Mouse (Mus musculus) heart, embryonic 11.5 days (tissue): Measurements from ENCODE around the gene Siae. TPM values are rescaled to one million over a fixed set of nuclear protein-coding genes. Genes with fewer than 3 reads are reported as not detected.

Experiments
- ATAC-seq: fragments of 200-750 bp; cut with Nextera tagmentation; replicated peaks from 2 replicates; pipeline ENCODE4 v1.8.0; 2017; ENCODE audit warnings: moderate library complexity; ENCODE audit not compliant: insufficient number of reproducible peaks, low FRiP score, low TSS enrichment
- H3K27ac ChIP-seq: fragments of 300-500 bp; sonication (generic); 2 replicates; pipeline ENCODE4 v1.5.1; 2014; ENCODE audit warnings: mild to moderate bottlenecking, low read depth, low read length
- H3K27me3 ChIP-seq: fragments of 300-500 bp; sonication (generic); 2 replicates; pipeline ENCODE4 v1.6.1; 2014; ENCODE audit warnings: mild to moderate bottlenecking, low read length, mixed read lengths; ENCODE audit not compliant: control insufficient read depth, insufficient read depth
- H3K36me3 ChIP-seq: fragments of 300-500 bp; sonication (generic); 2 replicates; pipeline ENCODE4 v1.6.1; 2014; ENCODE audit warnings: mild to moderate bottlenecking, low read length, moderate library complexity, mixed read lengths; ENCODE audit not compliant: control insufficient read depth, insufficient read depth
- H3K4me1 ChIP-seq: fragments of 300-500 bp; sonication (generic); 2 replicates; pipeline ENCODE4 v1.6.1; 2014; ENCODE audit warnings: low read length; ENCODE audit not compliant: control insufficient read depth, insufficient read depth
- H3K4me2 ChIP-seq: fragments of 300-500 bp; sonication (generic); 2 replicates; pipeline ENCODE4 v1.6.1; 2014; ENCODE audit warnings: mild to moderate bottlenecking, moderate library complexity
- H3K4me3 ChIP-seq: fragments of 300-500 bp; sonication (generic); 2 replicates; pipeline ENCODE4 v1.5.1; 2014; ENCODE audit warnings: low read depth, low read length
- H3K9ac ChIP-seq: fragments of 300-500 bp; sonication (generic); 2 replicates; pipeline ENCODE4 v1.6.1; 2014; ENCODE audit warnings: mild to moderate bottlenecking, low read depth, low read length, moderate library complexity
- H3K9me3 ChIP-seq: fragments of 300-500 bp; sonication (generic); replicated peaks from 2 replicates; pipeline ENCODE4 v1.6.1; 2016; ENCODE audit warnings: low read length; ENCODE audit not compliant: control insufficient read depth
- WGBS: fragments of 180-500 bp; shearing (Covaris S2); extraction: QIAGEN DNeasy Blood & Tissue Kit; methylation state at CpG from one replicate; pipeline ENCODE4 v1.1.7; 2014; ENCODE audit not compliant: insufficient replicate concordance; 5-methylcytosine and 5-hydroxymethylcytosine counted together
- polyA plus RNA-seq: library from polyadenylated mRNA; unstranded; fragments of >200 nt; fragmentation: Nextera tagmentation; extraction: Ambion mirVana; gene quantifications from 2 replicates; pipeline ENCODE4 v1.2.1, GENCODE M21; 2014

Siae gene
- polyA plus RNA-seq, 1 experiment from 2014 or later, result 7.8 TPM

DNA sequence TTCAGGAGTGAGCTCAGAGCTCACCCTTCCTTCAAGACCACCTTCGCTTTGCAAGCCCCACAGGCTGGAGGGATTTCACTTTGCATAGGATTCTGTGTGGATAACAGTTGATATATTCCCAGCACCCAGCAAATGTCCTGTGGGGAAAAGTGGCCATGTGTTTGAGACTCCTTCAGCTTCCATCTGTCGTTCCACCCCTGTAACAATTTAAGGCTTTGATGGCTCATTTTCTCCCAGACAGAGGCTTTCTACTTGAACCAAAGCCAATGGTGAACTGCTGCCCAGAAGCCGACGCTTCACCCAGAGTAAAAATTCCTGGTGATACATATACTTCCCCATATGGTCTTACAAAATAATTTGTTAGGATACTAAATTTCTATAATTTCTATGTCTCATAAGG lies 119.8 kb downstream of the Siae start:
- H3K4me3 ChIP-seq, result no peak overlapping the region
- H3K27me3 ChIP-seq, result no peaks in the 10 kb centered on the region
- 84% methylated on average over 4 of the region's 4 CpGs for WGBS
- no peak overlapping the region for H3K27ac ChIP-seq
- no peaks in the 10 kb centered on the region for H3K36me3 ChIP-seq
- H3K9ac ChIP-seq, result no peak overlapping the region
- H3K9me3 ChIP-seq, result no peaks in the 10 kb centered on the region
- no peak overlapping the region for H3K4me2 ChIP-seq
- no peak for ATAC-seq
- no peaks in the 10 kb centered on the region for H3K4me1 ChIP-seq

DNA sequence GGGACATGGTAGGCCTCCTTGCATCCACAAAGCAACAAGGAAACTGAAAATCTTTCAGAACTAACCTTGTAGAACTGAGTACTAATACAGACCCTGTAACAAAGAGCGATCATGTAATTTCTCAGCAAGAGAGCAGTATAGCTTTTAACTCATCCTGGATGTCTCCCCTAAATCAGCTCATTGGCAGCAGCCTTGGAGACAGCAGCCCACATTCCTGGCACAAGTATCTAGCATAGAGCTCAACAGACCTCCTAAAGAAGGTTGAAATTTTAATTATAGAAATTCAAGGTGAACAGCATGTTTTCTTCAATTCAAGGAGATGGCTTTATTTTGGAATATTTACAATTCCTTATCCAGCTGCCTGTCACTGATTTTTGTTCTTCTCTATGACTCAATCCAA lies 125.6 kb downstream of the Siae start:
- Histone ChIP-seq H3K27ac (no peak overlapping the region), H3K9ac (no peak overlapping the region), H3K4me2 (no peak overlapping the region), H3K36me3 (no peaks in the 10 kb centered on the region), H3K4me1 (no peaks in the 10 kb centered on the region), H3K4me3 (no peak overlapping the region), H3K9me3 (no peaks in the 10 kb centered on the region), H3K27me3 (no peaks in the 10 kb centered on the region)
- WGBS, result 86% methylated on average over 1 of the region's 1 CpGs
- ATAC-seq, result no peak

DNA sequence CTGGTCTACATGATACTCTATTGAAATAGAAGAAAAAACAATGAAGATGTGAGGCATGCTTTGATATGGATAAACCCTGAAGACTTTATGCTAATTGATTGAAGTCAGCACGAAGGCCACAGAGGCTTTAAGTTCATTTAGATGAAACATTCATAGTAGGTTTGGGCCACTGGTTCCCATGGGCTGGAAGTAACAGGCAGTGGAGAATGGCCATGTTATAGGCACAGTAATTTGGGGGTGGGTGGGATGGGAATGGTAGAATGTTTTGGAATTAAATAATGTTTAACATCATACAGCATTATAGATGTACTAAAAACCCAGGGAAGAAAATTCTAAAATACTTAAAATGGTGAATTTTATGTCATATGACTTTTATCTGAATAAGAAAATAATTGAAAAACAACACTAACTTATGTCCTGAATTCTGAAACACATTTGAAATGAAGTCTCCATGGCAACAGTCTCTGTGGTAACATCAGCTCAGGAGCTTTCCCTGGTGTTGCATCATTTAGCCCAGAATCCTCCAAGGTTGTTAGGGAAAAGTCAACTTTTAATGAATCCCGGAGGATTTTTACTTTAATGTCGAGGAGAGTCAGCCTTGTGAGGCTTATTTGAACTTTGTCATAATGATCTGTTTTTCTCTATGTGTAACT lies 131.9 kb downstream of the Siae start:
- no peaks in the 10 kb centered on the region for H3K4me1 ChIP-seq
- no peak overlapping the region for H3K27ac ChIP-seq
- no peak overlapping the region for H3K9ac ChIP-seq
- no peak for ATAC-seq
- H3K4me2 ChIP-seq, result no peak overlapping the region
- WGBS, result 76% methylated on average over 3 of the region's 3 CpGs
- no peaks in the 10 kb centered on the region for H3K36me3 ChIP-seq
- H3K4me3 ChIP-seq, result no peak overlapping the region
- H3K27me3 ChIP-seq, result no peaks in the 10 kb centered on the region
- H3K9me3 ChIP-seq, result no peaks in the 10 kb centered on the region

DNA sequence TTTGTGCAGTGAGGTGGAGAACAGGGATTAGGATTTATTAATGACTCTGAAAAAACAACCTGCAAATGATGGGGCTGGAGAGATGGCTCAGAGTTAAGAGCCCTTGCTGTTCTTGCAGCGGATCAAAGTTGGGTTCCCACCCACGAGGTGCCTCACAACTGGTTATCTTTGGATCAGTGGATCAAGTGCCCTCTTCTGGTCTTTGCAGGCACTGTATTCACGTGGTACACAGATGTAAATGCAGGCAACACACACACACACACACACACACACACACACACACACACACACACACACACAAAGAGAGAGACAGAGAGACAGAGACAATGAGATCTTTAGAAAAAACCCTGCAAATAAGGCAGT lies 132.4 kb downstream of the Siae start:
- ATAC-seq, result no peak
- WGBS, result 43% methylated on average over 3 of the region's 3 CpGs
- Histone ChIP-seq H3K27ac (no peak overlapping the region), H3K27me3 (no peaks in the 10 kb centered on the region), H3K36me3 (no peaks in the 10 kb centered on the region), H3K4me2 (no peak overlapping the region), H3K4me3 (no peak overlapping the region), H3K9ac (no peak overlapping the region), H3K4me1 (no peaks in the 10 kb centered on the region), H3K9me3 (no peaks in the 10 kb centered on the region)

DNA sequence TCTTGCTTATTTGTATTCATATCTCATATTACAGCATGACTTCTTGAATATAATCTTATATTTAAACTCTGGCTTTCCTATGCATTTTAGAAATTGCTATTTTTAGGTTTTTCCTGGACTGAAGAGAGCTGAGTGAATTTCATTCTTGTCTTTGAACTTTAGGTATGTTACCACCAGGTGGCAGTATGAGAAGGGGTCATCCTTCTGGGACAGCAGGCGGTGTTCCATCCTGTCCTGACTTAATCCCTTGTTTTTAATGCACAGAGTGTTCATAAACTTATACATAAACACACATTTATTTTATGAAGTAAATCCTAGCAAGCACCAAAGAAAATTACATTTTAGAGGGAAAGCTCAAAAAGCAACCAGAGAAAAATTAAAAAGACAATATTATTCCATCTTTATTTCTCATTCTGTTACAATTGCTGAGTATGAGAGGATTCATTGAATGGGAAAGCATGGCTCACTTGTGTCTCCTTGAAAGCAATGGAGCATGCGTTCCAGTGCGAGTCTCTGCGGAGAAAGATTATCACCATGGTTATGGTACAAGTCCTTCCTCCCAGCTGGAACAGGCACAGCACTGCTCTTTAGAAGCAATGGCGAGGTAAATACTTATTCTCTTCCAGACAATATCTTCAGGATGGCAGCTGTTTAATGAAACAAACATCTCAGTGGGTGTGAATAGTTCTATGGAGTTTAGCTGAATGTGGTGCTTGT lies 134.6 kb downstream of the Siae start:
- no peaks in the 10 kb centered on the region for H3K4me1 ChIP-seq
- H3K4me2 ChIP-seq, result no peak overlapping the region
- H3K9me3 ChIP-seq, result no peaks in the 10 kb centered on the region
- ATAC-seq, result no peak
- H3K4me3 ChIP-seq, result no peak overlapping the region
- H3K27ac ChIP-seq, result no peak overlapping the region
- H3K36me3 ChIP-seq, result no peaks in the 10 kb centered on the region
- WGBS, result 57% methylated on average over 5 of the region's 5 CpGs
- no peak overlapping the region for H3K9ac ChIP-seq
- H3K27me3 ChIP-seq, result no peaks in the 10 kb centered on the region

Other genes starting within 250 kb of the Siae start
- 3.4 and 5.3 TPM in 2 replicates for gene Ccdc15, start 207.3 kb upstream of the Siae start, polyA plus RNA-seq
- gene Hepacam, start 188.3 kb upstream of the Siae start, polyA plus RNA-seq, result not detected in 2 replicates
- gene Robo4, start 153.8 kb upstream of the Siae start, polyA plus RNA-seq, result 2.5 and 3.3 TPM in 2 replicates
- 0.29 and 0.35 TPM in 2 replicates for gene Robo3, start 122.5 kb upstream of the Siae start, polyA plus RNA-seq
- 20.2 and 20.5 TPM in 2 replicates for gene Msantd2, start 66.4 kb upstream of the Siae start, polyA plus RNA-seq
- 45.4 and 59.6 TPM in 2 replicates for gene Esam, start 27.6 kb upstream of the Siae start, polyA plus RNA-seq
- gene Vsig2, start 16.4 kb upstream of the Siae start, polyA plus RNA-seq, result 1.5 and 1.6 TPM in 2 replicates
- 4.8 and 5.2 TPM in 2 replicates for gene Nrgn, start 2.8 kb upstream of the Siae start, polyA plus RNA-seq
- gene Spa17, start 58.0 kb downstream of the Siae start, polyA plus RNA-seq, result 5.7 and 10.0 TPM in 2 replicates
- 182 and 188 TPM in 2 replicates for gene Tbrg1, start 101.6 kb downstream of the Siae start, polyA plus RNA-seq
- gene Panx3, start 113.5 kb downstream of the Siae start, polyA plus RNA-seq, result 0.08 and 0.10 TPM in 2 replicates
- not detected in 2 replicates for gene Olfr160, start 160.6 kb downstream of the Siae start, polyA plus RNA-seq
- not detected in 2 replicates for gene Olfr874, start 189.4 kb downstream of the Siae start, polyA plus RNA-seq
- gene Olfr875, start 216.2 kb downstream of the Siae start, polyA plus RNA-seq, result not detected in 2 replicates
- not detected in 2 replicates for gene Olfr876, start 247.3 kb downstream of the Siae start, polyA plus RNA-seq